Mouse (Mus musculus): ENCODE measurements around the gene Grm1. TPM values are rescaled to one million over a fixed set of nuclear protein-coding genes. Genes with fewer than 3 reads are reported as not detected.

Grm1 gene
- polyA plus RNA-seq, 1 experiment from 2014 or later: not detected

DNA sequence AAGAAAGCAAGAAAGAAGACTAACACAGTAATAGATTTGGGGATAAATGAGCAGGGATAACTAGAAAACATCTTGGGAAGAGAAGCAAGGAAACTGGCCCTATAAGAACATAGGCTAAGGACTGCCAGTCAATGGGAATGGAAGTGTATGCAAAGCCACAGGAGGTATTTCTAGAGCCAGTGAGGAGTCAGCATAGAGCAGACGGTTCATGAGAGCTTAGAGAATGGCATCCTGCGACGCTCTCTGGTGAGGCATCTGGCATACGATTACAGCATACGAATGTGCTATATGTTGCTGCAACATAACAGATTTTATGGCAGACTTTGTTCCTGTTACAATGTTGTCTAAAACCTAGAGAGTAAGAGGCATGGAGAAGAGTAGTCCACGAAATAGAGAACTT is 139.9 kb downstream of the Grm1 start:
- no peak overlapping the region for H3K9ac ChIP-seq (replicated peaks; ENCODE audit: low read depth, low read length)
- no peaks in the 10 kb centered on the region for H3K36me3 ChIP-seq (ENCODE audit: control insufficient read depth, insufficient read depth, low read length)
- H3K27ac ChIP-seq (ENCODE audit: low read length): no peak overlapping the region
- no peak overlapping the region for H3K4me2 ChIP-seq (replicated peaks; ENCODE audit: low read depth, low read length)
- no peaks in the 10 kb centered on the region for H3K4me1 ChIP-seq (ENCODE audit: control insufficient read depth, insufficient read depth, low read length)
- no peaks in the 10 kb centered on the region for H3K9me3 ChIP-seq (ENCODE audit: control insufficient read depth, low read depth, low read length)
- H3K27me3 ChIP-seq (ENCODE audit: control insufficient read depth, insufficient read depth, low read length): no peaks in the 10 kb centered on the region
- no peak for ATAC-seq (ENCODE audit: insufficient number of reproducible peaks, insufficient read depth, low FRiP score, low read depth)
- H3K4me3 ChIP-seq (ENCODE audit: low read depth, low read length): no peak overlapping the region
- 78% methylated on average over 6 of the region's 6 CpGs for WGBS

DNA sequence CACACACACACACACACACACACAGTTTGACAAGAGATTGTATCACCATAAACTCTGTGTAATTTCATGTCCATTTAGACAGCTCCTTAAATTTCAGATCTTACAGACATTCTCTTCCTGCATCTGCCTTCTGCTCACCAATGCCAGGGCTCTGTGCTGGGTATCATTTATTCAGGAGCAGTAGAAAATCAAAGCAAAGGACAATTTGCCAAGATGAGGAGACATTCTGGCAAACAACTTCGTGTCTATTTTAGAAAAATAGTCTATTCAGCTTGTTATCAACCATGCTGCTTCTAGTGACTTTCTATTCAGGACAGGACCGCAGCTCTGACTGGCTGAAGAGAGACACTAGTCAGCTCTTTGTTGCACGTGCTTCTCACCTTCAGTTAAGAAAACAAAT is 146.3 kb downstream of the Grm1 start:
- 61% methylated on average over 3 of the region's 3 CpGs for WGBS
- Histone ChIP-seq H3K4me1 (ENCODE audit: control insufficient read depth, insufficient read depth, low read length) (no peaks in the 10 kb centered on the region), H3K36me3 (ENCODE audit: control insufficient read depth, insufficient read depth, low read length) (no peaks in the 10 kb centered on the region), H3K9me3 (ENCODE audit: control insufficient read depth, low read depth, low read length) (no peaks in the 10 kb centered on the region), H3K27me3 (ENCODE audit: control insufficient read depth, insufficient read depth, low read length) (no peaks in the 10 kb centered on the region), H3K4me3 (ENCODE audit: low read depth, low read length) (no peak overlapping the region), H3K9ac (replicated peaks; ENCODE audit: low read depth, low read length) (no peak overlapping the region), H3K27ac (ENCODE audit: low read length) (no peak overlapping the region), H3K4me2 (replicated peaks; ENCODE audit: low read depth, low read length) (no peak overlapping the region)
- ATAC-seq (ENCODE audit: insufficient number of reproducible peaks, insufficient read depth, low FRiP score, low read depth): no peak

DNA sequence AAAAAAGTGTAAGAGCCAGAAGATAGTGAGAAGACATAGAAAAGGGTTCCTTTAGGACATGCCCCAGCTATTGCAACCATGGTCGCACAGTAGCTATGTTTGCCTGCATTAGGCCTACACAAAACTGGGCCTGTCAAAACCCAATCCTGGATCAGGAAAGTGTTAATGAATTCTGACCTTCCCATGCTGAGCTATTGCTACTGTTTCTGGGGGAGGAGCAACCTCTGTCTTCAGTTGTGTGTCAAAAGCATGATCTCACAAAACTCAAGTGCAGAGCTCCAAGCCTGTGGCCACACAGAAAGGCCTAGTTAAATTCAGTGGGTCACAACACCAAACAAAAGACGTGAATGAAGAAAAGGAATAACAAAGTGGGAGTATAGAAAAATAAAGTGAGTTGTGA is 152.5 kb downstream of the Grm1 start:
- H3K4me2 ChIP-seq (replicated peaks; ENCODE audit: low read depth, low read length): no peak overlapping the region
- no peaks in the 10 kb centered on the region for H3K27me3 ChIP-seq (ENCODE audit: control insufficient read depth, insufficient read depth, low read length)
- no peak overlapping the region for H3K9ac ChIP-seq (replicated peaks; ENCODE audit: low read depth, low read length)
- no peaks in the 10 kb centered on the region for H3K9me3 ChIP-seq (ENCODE audit: control insufficient read depth, low read depth, low read length)
- ATAC-seq (ENCODE audit: insufficient number of reproducible peaks, insufficient read depth, low FRiP score, low read depth): no peak
- H3K36me3 ChIP-seq (ENCODE audit: control insufficient read depth, insufficient read depth, low read length): no peaks in the 10 kb centered on the region
- H3K27ac ChIP-seq (ENCODE audit: low read length): no peak overlapping the region
- WGBS: 77% methylated on average over 2 of the region's 2 CpGs
- H3K4me3 ChIP-seq (ENCODE audit: low read depth, low read length): no peak overlapping the region
- no peaks in the 10 kb centered on the region for H3K4me1 ChIP-seq (ENCODE audit: control insufficient read depth, insufficient read depth, low read length)

DNA sequence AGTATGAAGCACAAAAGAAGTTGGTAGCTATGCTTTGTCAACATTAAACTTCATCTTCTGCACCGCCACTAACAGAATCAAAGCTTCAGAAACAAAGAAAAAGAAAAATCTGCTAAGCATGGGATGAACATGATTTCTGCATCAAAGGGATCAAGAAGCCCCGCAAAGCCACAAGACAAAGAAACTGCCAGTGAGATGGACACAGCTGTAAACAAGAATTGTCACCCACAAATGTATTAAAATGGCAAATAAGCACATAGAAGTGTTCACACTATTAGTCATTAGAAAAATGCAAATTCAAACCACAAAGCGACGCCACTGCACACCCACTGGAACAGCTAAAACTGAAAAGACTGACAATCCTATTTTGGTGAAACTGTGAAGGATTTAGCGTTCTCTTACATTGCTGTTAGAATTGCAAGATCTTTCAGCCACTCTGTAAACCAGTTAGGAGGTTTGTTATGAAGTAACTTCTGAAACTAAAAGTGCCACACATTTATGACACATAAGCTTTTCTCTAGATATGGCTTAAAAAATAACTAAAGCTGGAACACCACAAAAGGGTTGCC is 153.3 kb downstream of the Grm1 start:
- Histone ChIP-seq H3K27me3 (ENCODE audit: control insufficient read depth, insufficient read depth, low read length) (no peaks in the 10 kb centered on the region), H3K4me2 (replicated peaks; ENCODE audit: low read depth, low read length) (no peak overlapping the region), H3K9ac (replicated peaks; ENCODE audit: low read depth, low read length) (no peak overlapping the region), H3K36me3 (ENCODE audit: control insufficient read depth, insufficient read depth, low read length) (no peaks in the 10 kb centered on the region), H3K27ac (ENCODE audit: low read length) (no peak overlapping the region), H3K4me3 (ENCODE audit: low read depth, low read length) (no peak overlapping the region), H3K9me3 (ENCODE audit: control insufficient read depth, low read depth, low read length) (no peaks in the 10 kb centered on the region), H3K4me1 (ENCODE audit: control insufficient read depth, insufficient read depth, low read length) (no peaks in the 10 kb centered on the region)
- 76% methylated on average over 5 of the region's 5 CpGs for WGBS
- ATAC-seq (ENCODE audit: insufficient number of reproducible peaks, insufficient read depth, low FRiP score, low read depth): no peak

DNA sequence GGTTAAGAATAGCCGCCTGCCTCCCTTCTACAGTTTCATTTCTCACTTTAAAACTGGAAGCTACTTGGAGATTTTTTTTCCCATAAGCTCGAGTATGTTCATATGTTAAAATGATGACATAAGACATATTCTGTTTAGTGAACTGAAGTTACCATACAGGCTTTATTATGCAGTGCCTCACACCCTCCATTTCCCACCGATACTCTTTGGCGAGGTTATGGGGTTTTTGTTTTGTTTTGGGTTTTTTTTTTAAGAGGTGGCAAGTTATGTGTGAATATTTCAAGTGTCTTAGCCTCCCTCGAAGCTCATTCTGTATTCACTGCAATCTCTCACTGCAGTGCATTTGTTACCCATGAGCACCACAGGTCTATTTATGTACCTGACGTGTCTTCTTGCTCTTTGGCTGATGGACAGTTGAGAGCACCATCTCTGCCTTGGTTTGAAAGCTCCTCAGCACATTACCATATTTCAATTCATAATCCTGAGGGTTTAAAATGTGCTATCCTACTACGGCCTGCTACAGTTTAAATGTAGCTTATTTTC is 164.2 kb downstream of the Grm1 start:
- Histone ChIP-seq H3K27me3 (ENCODE audit: control insufficient read depth, insufficient read depth, low read length) (no peaks in the 10 kb centered on the region), H3K4me2 (replicated peaks; ENCODE audit: low read depth, low read length) (no peak overlapping the region), H3K9ac (replicated peaks; ENCODE audit: low read depth, low read length) (no peak overlapping the region), H3K4me3 (ENCODE audit: low read depth, low read length) (no peak overlapping the region), H3K9me3 (ENCODE audit: control insufficient read depth, low read depth, low read length) (no peaks in the 10 kb centered on the region), H3K27ac (ENCODE audit: low read length) (no peak overlapping the region), H3K36me3 (ENCODE audit: control insufficient read depth, insufficient read depth, low read length) (no peaks in the 10 kb centered on the region), H3K4me1 (ENCODE audit: control insufficient read depth, insufficient read depth, low read length) (no peaks in the 10 kb centered on the region)
- no peak for ATAC-seq (ENCODE audit: insufficient number of reproducible peaks, insufficient read depth, low FRiP score, low read depth)
- WGBS: 78% methylated on average over 7 of the region's 7 CpGs

DNA sequence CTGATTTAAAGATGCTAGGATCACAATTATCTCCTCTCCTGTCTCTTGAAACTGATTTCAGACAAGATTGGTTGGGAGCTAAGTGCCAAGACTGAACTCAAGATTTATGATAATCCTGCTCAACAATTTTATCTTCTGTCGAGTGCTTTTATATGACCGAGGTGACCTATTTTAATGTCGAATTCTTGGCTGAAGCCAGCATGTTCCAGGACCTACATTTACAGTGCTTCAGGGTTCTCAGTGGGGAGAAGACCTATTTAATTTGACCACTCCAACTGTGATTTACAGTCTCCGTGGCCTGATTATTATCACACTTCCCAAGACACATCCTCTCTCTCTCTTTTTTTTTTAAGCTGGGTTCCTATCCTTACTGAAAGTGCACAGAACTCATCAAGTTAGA is 168.5 kb downstream of the Grm1 start:
- WGBS: 67% methylated on average over 4 of the region's 4 CpGs
- H3K4me2 ChIP-seq (replicated peaks; ENCODE audit: low read depth, low read length): no peak overlapping the region
- H3K9me3 ChIP-seq (ENCODE audit: control insufficient read depth, low read depth, low read length): no peaks in the 10 kb centered on the region
- H3K9ac ChIP-seq (replicated peaks; ENCODE audit: low read depth, low read length): no peak overlapping the region
- ATAC-seq (ENCODE audit: insufficient number of reproducible peaks, insufficient read depth, low FRiP score, low read depth): no peak
- H3K27me3 ChIP-seq (ENCODE audit: control insufficient read depth, insufficient read depth, low read length): no peaks in the 10 kb centered on the region
- H3K36me3 ChIP-seq (ENCODE audit: control insufficient read depth, insufficient read depth, low read length): no peaks in the 10 kb centered on the region
- no peaks in the 10 kb centered on the region for H3K4me1 ChIP-seq (ENCODE audit: control insufficient read depth, insufficient read depth, low read length)
- H3K27ac ChIP-seq (ENCODE audit: low read length): no peak overlapping the region
- H3K4me3 ChIP-seq (ENCODE audit: low read depth, low read length): no peak overlapping the region

DNA sequence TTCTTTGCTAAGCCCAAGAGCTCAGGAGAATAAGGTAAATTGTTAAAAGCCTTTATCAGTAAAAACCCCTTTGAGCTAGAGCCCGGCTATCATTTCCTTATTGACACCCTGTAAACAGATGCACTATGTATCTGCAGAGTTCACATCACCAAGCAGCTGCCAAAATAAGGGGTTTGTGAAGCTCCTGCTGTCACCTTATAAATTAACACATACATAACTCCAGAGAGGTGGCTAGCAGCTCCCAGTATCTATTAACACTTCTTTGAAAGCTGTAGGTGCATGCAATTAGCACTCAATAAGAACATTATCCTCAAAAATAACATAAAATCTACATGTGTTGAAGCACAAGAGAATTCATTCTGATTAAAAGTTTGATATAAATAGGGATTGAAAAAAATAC is 191.9 kb downstream of the Grm1 start:
- WGBS: 32% methylated on average over 1 of the region's 1 CpGs
- Histone ChIP-seq H3K9me3 (ENCODE audit: control insufficient read depth, low read depth, low read length) (no peaks in the 10 kb centered on the region), H3K36me3 (ENCODE audit: control insufficient read depth, insufficient read depth, low read length) (no peaks in the 10 kb centered on the region), H3K27ac (ENCODE audit: low read length) (no peak overlapping the region), H3K4me1 (ENCODE audit: control insufficient read depth, insufficient read depth, low read length) (no peaks in the 10 kb centered on the region), H3K4me2 (replicated peaks; ENCODE audit: low read depth, low read length) (no peak overlapping the region), H3K9ac (replicated peaks; ENCODE audit: low read depth, low read length) (no peak overlapping the region), H3K27me3 (ENCODE audit: control insufficient read depth, insufficient read depth, low read length) (no peaks in the 10 kb centered on the region), H3K4me3 (ENCODE audit: low read depth, low read length) (no peak overlapping the region)
- ATAC-seq (ENCODE audit: insufficient number of reproducible peaks, insufficient read depth, low FRiP score, low read depth): no peak

DNA sequence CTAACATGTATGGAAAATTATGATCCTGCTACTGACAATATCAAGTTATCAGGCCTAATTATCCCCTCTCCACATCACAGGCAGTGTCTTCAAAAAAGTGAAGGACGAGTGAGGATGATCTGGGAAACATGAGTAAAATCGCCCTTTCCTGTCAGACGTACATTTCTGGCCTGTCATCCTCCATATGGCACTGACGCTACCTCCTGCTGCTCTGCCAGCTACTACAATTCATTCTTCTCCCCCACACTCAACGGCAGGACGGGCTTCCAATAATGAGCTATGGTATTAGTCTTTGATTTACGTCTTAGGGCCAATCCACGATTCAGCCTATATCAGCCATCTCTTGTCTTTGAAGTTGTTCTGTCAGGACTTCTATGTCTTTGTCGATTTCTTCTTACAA is 193.6 kb downstream of the Grm1 start:
- H3K27me3 ChIP-seq (ENCODE audit: control insufficient read depth, insufficient read depth, low read length): no peaks in the 10 kb centered on the region
- no peak overlapping the region for H3K27ac ChIP-seq (ENCODE audit: low read length)
- H3K4me2 ChIP-seq (replicated peaks; ENCODE audit: low read depth, low read length): no peak overlapping the region
- H3K9me3 ChIP-seq (ENCODE audit: control insufficient read depth, low read depth, low read length): no peaks in the 10 kb centered on the region
- no peaks in the 10 kb centered on the region for H3K36me3 ChIP-seq (ENCODE audit: control insufficient read depth, insufficient read depth, low read length)
- no peak overlapping the region for H3K9ac ChIP-seq (replicated peaks; ENCODE audit: low read depth, low read length)
- WGBS: 66% methylated on average over 9 of the region's 9 CpGs
- H3K4me3 ChIP-seq (ENCODE audit: low read depth, low read length): no peak overlapping the region
- no peak for ATAC-seq (ENCODE audit: insufficient number of reproducible peaks, insufficient read depth, low FRiP score, low read depth)
- no peaks in the 10 kb centered on the region for H3K4me1 ChIP-seq (ENCODE audit: control insufficient read depth, insufficient read depth, low read length)

DNA sequence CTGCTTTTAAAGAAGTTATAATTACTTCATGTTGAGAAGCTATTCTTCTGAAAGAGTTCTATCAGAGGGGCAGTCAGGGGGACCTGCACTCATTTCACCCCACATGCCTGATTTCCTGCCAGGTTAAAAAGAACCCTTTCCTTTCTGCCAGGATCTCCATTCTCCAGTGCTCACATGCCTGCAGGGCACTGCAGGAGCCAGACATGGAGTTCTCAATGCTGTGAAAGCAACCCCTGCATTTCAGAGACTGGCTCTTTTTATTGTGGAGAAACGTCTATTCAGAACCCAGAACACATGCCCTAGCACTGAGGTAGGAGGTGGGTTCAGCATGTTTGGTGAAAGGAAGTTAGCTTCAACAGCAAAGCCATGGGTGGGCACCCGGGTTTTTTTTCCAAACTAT is 197.2 kb downstream of the Grm1 start:
- Histone ChIP-seq H3K36me3 (ENCODE audit: control insufficient read depth, insufficient read depth, low read length) (no peaks in the 10 kb centered on the region), H3K4me2 (replicated peaks; ENCODE audit: low read depth, low read length) (no peak overlapping the region)
- 27% methylated on average over 2 of the region's 2 CpGs for WGBS

More for the DNA sequence above, 197.2 kb downstream of the Grm1 start:
- H3K9ac ChIP-seq (replicated peaks; ENCODE audit: low read depth, low read length): no peak overlapping the region
- no peak overlapping the region for H3K27ac ChIP-seq (ENCODE audit: low read length)
- ATAC-seq (ENCODE audit: insufficient number of reproducible peaks, insufficient read depth, low FRiP score, low read depth): no peak
- no peak overlapping the region for H3K4me3 ChIP-seq (ENCODE audit: low read depth, low read length)
- H3K27me3 ChIP-seq (ENCODE audit: control insufficient read depth, insufficient read depth, low read length): no peaks in the 10 kb centered on the region
- no peaks in the 10 kb centered on the region for H3K4me1 ChIP-seq (ENCODE audit: control insufficient read depth, insufficient read depth, low read length)
- no peaks in the 10 kb centered on the region for H3K9me3 ChIP-seq (ENCODE audit: control insufficient read depth, low read depth, low read length)
